Mouse (Mus musculus): ENCODE results near the gene Ubr2.

The Ubr2 gene

DNA sequence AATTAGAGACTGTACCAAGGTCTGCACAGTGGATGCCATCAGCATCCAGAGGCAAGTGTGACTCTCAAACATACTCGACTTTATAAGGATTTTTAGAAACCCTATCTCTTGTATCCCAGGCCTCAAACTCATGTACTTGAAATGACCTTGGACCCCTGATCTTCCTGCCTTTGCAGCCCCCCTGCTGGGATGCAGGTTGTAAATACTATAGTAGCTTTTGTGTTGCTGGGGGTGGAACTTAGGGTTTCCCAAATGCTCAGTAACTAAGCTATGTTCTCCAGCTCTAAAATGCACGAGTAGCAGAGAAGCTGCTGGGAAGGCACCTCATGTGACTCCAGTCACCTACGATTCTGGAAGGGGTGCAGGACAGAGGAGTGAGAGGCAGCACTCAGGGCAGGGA is 83.4 kb downstream of the Ubr2 start:
- 53% methylated on average over 3 of the region's 3 CpGs for WGBS

DNA sequence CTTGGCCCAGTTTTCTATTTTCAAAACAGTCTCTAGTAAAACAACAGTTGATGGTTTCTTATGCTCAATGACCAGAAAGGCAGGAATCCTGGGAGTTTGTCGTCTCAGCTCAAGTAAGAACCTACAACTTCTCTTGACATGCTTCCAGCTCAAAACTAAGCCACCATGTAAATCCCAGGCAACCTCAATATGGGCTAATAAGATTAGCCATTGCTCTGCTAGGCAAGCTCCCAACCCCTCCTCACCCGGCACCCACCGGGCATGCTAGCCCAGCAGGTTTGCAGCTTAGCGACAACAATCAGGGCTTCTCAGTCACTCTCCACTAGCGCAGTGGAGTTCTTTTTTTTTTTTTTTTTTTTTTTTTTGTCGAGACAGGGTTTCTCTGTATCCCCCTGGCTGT is 84.2 kb downstream of the Ubr2 start:
- WGBS: 54% methylated on average over 6 of the region's 6 CpGs

DNA sequence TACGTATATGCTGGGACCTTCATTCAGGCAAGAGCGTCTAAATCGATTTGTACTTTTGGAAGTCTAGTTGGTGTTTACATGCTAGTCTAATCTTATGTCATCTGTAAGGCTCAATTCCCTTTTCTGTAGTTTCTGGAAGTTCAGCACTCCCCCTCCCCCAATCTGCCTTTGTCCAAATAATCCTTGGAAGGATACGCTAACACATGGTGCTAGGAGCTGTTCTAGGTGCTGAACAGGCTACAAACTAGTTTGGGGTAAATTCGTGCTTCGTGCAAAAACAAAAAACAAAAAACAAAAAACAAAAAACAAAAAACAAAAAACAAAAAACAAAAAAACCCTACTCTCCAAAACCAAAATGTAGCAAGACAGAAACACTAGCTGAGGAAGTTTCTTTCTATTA is 89.5 kb downstream of the Ubr2 start:
- 65% methylated on average over 6 of the region's 6 CpGs for WGBS

DNA sequence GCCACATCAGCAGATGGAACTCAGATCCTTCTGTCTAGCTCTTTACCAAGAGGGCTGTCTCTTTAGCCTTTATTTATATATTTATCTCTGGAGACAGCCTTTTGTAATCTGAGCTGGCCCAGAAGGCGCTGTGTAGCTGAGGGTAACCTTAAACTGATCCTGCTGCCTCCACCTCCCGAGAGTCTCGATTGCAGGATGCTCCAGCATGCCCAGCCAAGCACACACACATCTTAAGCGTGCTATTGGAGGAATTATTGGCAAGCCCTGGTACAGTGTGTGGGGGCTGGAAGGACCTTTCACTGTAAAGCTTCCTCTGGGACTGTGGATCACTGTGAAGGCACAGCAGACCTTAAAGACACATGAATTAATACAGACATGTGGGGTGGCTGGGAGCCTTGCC is 91.4 kb downstream of the Ubr2 start:
- 33% methylated on average over 4 of the region's 4 CpGs for WGBS

- 75% methylated on average over 3 of the region's 3 CpGs for whole genome bisulfite sequencing
These were observed 95.2 kb downstream of the Ubr2 start for GRCm38 (mm10) chr17:46915129-46915528.

GRCm38 (mm10) chr17:46912331-46912730 is 98.0 kb downstream of the Ubr2 start:
- 60% methylated on average over 6 of the region's 6 CpGs for WGBS

DNA sequence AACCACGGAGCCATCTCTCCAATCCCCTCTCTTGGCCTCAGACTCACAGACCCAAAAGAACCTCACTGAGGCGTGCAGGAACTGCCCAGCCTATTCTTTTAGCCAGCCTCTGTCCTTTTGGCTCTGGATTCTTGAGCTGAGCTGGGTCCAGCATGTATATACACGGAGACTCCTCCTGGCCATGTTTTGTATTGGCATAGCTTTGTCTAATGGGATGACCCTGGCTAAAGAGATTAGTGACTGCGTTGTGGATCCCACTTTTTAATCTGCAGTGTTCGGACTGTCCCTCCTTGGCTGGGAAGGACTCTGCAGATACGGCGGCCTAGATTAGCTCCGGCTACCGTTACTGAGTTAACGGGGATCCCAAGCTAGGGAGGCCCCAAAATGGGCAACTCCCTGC is 100.2 kb downstream of the Ubr2 start, which contains the start of gene Prph2:
Gene Prph2 (plus strand): TSS at position 274 of the 400 bp plus-strand sequence.
- WGBS: 90% methylated on average over 10 of the region's 10 CpGs

- 20% methylated on average over 19 of the region's 19 CpGs for WGBS
These were observed 106.4 kb downstream of the Ubr2 start for GRCm38 (mm10) chr17:46903876-46904490.

DNA sequence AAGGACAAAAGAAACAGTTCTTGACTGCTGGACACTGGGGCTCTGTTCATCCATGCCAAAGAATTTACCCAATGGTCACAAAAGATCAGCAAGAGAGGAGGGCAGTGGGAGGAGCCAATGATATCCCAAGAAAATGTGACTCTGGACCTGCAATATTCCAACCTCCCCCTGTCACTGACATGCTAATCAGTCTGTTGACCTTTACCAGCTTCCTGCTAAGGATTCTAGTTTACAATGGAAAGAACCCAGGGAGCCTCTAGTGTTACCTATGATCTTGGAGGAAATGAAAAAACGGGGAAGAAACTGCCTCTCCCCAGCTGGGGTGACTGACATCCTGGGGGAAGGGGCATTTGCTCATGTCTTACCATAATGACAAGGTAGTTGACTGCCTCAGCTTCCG is 109.4 kb downstream of the Ubr2 start:
- 82% methylated on average over 2 of the region's 2 CpGs for WGBS

DNA sequence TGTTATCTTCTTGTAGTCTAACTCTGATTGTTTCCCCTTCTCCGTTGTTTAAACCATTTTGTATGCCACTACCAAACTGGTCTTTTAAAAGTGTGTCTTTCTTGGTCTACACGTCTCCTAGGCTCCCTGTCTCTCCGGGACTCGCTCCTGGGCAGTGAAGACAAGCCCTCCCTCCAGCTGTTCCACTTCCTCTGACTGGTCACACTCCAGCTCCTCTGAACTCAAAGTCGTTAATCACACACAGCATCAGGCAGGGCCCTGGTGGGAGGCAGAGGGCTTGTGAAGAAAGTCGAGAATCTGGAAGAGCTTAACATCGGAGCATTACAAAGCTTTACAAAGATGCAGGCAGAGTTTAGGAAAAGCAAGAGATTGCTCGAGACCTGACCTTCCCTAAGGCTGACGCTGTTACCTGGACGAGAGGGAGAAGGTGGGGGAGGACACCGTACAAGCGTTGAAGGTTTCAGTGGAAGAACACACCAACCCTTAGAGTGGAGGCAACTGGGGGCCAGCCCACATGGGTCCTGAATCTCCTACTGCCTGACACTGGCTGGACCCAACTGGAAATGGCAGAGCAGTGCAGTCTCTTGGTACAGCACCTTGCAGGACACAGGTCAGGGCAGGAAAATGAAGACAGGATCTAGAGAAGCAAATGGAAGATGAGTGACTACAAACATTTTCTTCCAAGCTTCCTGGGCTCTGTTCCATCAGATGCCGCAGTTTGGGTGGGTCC is 113.0 kb downstream of the Ubr2 start:
- 65% methylated on average over 13 of the region's 13 CpGs for WGBS

DNA sequence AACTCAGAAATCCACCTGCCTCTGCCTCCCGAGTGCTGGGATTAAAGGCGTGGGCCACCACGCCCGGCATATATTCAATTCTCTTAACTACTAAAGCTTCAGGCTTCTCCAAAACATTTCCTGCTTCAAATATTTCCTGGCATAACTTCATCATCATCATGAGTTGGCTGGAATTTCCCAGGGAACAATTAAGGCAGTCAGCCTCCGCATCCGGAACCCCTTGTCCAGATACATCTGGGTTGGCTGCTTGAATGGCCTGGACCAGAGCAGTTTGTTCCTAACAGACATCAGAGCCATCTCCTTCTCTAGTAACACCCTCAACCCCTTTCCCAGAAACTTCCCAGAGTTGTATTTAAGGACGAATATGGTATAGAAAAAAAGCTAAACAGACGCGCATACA is 114.9 kb downstream of the Ubr2 start:
- 74% methylated on average over 9 of the region's 9 CpGs for WGBS

DNA sequence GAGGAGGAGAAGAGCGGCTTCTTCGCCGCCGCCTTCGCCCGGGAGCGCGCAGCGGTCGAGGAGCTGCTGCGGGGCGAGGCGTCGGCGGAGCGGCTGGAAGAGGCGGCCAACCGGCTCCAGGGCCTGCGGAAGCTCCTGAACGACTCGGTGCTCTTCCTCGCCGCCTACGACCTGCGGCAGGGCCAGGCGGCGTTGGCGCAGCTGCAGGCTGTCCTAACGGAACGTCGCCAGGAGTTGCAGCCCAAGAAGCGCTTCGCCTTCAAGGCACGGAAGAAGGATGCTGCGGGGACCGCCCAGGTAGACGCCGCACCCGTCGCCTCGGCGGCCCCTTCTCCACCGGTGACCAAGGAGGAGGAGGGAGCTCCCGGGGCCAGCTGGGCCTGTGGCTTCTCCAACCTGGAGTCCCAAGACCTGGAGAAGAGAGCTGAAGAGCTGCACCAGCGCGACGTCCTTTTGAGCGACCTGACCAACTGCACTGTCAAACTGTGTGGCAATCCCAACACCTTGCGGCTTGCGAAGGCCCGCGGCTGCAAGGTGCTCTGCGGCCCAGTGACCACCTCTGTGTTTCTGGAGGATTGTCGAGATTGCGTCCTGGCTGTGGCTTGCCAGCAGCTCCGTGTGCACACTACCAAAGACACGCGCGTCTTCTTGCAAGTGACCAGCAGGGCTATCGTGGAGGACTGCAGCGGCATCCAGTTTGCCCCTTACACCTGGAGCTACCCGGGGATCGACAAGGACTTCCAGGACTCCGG is 119.3 kb downstream of the Ubr2 start:
- WGBS: under 1% methylated on average over 64 of the region's 64 CpGs

GRCm38 (mm10) chr17:46890116-46890815 is 120.1 kb downstream of the Ubr2 start, which contains the start of gene Tbcc:
Tbcc (plus strand) TSS chr17:46890684.
- under 1% methylated on average over 40 of the region's 40 CpGs for whole genome bisulfite sequencing

DNA sequence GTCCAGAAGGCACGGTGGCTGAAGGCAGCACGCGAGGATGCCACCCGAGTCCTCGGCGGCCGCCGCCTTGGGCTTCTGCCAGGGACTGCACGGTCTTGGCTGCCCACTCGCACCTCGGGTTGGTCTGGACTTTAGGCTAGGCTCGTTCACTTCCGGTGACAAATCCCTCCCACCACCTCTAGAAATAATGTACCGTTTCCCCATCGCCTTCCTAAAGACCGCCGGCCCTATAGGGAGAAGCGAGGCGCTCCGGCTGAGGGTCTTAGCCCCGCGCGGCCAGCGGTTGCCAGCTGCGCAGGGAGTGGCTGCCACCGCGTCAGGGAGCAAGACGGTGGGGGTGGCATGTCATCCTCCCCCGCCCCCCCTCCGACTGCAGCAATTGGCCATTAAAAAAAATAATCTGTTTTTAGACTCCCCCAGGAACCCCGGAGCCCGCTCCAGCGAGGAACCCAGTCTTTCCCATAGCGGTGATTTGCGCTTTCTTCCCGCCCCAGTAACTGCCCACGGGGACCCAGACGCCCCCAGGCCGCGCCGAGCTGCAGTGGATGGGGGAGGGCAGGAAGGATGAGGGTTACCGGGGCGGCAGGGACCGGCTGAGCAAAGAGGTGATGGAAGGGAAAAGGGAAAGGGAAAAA is 120.8 kb downstream of the Ubr2 start:
- under 1% methylated on average over 44 of the region's 44 CpGs for WGBS

DNA sequence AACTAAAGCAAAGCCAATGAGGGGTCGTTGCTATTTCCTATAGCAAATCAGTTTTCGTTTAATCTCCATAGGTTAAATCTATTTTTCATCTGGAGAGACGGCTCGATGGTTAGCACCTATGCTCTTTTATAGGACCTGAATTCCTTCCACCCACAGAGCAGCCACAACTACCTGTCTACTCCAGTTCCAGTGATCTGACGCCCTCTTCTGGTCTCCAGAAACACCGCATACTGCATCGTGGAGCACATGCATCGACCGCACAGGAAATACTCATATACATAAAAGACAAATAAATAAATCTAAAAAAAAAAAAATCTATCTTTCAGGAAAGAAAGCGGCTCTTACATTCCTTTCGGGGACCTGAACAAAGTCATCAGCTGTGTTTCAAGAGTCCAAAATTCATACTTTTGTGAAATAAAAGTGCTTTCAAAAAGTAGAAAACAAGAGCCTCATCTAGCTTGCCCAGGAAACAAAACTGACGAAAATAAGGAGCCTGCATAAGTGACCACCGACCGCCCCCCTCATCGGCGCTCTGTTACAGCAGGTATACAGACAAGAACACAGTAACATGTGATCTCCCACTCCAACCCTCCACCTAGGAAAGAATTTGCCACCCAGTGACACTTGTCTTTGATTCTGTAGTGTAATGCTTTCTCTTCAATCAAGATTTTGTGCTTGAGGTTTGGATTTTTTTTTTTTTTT is 121.7 kb downstream of the Ubr2 start:
- WGBS: 18% methylated on average over 16 of the region's 16 CpGs

DNA sequence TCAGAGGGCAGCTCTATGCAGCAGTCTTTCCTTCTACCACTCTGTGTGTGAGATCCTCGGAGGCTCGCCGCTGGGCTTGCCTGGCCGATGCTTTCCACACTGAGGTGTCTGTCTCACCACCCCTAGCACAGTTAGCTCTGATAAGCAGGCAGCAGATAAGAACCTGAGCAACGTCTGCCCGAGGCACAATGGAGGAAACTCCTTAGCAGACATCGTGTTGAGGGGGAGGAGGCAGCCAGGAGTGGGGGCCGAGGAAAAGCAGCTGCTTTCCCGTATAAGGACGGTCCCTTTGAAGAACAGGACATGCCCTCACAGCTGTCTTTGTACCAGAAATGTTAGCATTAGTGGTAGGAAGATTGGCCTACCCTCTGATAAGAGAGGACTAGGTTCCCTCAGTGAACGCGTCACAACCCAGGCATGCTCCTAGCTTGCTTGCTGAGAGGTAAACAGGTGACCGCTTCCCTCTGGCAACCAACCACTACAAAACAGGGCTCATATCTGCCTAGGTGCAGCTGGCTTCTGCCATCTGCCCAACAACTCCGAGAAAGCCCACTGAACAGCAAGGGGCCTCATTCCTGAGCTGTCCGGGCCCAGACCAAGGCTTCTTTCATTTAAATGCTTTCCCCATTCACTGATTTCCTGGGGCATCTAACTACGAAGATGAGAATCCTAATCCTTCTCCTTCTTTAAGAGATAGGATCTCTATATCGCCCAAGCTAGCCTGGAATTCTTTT is 124.3 kb downstream of the Ubr2 start:
- WGBS: 50% methylated on average over 17 of the region's 17 CpGs

DNA sequence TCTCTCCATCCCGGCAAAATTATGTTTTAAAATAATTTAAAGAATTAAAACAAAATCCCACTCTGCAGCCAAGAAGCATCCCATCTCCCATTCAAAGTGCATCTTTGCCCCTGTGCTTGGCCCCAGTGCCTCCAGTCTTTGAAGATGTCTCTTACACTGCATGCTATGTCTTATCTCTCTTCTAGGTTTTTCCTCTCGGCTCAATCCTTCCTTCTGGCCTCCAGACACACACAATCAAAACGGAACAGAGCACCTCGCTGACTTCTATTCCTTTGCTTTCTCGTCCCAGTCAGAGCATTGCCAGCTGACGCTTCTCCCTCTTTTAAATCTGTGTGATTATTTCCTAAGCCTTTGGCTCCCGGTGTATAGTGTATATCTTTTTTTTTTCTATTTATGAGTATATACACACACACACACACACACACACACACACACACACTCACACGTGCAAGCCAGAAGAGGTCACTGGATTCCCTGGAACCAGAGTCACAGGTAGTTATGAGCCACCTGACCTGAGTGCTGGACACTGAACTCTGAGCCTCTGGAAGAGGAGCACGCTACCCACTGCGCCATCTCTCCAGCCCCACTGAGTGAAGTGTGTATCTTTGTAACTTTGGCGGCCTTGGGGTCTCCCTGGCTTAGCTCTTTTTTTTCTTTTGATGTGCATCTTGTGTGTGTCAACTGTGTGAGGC is 125.0 kb downstream of the Ubr2 start:
- WGBS: 79% methylated on average over 11 of the region's 11 CpGs

DNA sequence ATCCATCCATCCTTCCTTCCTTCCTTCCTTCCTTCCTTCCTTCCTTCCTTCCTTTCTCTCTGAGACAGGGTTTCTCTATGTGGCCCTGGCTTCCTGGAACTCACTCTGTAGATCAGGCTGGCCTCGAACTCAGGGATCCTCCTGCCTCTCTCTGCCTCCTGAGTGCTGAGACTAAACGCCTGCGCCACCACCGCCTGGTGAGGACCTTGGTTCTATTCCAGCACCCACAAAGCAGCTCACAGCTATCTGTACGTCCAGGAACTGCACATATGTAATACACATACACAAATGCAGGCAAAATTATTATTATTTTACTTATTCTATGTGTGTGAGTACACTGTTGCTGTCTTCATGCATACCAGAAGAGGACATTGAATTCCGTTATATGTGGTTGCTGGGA is 125.6 kb downstream of the Ubr2 start:
- WGBS: 88% methylated on average over 6 of the region's 6 CpGs

- WGBS: 96% methylated on average over 9 of the region's 9 CpGs
These were observed 127.2 kb downstream of the Ubr2 start for GRCm38 (mm10) chr17:46883107-46883506.

DNA sequence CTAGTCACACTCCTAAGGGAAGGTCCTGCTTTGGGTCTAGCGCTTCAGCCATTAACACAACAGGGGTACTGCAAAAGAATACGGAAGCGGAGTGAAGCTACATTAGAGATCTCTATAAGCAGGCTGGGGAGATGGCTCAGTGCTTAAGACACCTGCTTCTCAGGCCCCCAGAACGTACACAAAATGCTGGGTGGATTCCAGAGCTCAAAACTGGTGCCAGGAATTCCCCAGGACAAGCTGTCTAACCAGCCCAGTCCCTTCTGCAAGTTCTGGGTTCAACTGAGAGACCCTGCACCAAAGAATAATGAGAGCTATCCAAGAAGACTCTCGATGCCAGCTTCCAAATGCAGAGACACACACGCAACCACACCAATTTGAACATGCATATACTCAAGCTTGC is 128.6 kb downstream of the Ubr2 start:
- 86% methylated on average over 6 of the region's 6 CpGs for WGBS

Data from cerebral cortex, adult 2 months (tissue).